Mouse (Mus musculus): Measurements from ENCODE around the gene Adamts18.

DNA sequence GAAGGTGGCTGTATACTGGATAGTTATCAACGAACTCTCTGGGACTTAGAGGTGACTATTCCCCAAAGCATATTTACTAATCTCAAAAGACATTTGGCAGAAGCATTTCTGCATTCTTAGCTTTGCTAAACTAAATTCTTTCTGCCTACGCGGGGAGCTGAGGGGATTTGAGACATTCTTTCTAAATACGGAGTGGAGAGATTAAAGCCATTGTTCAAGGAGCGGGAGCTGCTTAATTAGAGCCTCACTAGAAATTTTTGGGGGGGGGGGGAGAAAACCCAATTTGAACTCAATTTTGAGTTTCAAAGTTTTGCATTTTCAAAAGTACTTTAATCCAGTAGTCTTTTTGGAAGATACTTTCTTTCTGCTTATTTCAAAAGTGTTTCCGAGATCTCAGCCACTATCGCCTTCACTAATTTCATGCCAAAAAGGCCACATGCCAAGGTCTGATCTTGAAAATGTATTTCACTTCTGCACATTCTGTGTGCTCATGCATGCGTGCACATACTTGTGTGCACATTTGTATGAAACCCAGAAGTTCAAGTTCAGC is 79.6 kb downstream of the Adamts18 start:
- TF ChIP-seq ZC3H11A (IDR thresholded peaks at IDR 0.05; ENCODE audit: borderline replicate concordance, low read depth, low read length) (no peak), CHD2 (IDR thresholded peaks at IDR 0.05; ENCODE audit: low read depth, low read length) (no peak), MAFK (IDR thresholded peaks at IDR 0.05; ENCODE audit: insufficient read depth, low read depth, low read length) (no peak), HCFC1 (IDR thresholded peaks at IDR 0.05; ENCODE audit: borderline replicate concordance, insufficient read depth, low read length) (no peak)
